9 mouse cellular contexts compared by ENCODE assay signal in genomic region chr9:27154763-27155530, GRCm38 (mm10). TPM values are rescaled to one million over a fixed set of nuclear protein-coding genes. Genes with fewer than 3 reads are reported as not detected.
DNase-seq lines count a peak whose midpoint lies in the region; ATAC-seq and TF ChIP-seq lines count a peak whose summit lies in the region.
"Had no signal": no experiment of that assay in that cellular context is flagged by ENCODE, and none has a peak within 500 bp of the region (broad histone marks: within the 10 kb centered on the region; RNA-seq: fewer than 3 reads in every experiment).

Gene Jam3 (minus strand): TSS chr9:27155421.

- H3K4me3 ChIP-seq in brown adipose tissue, adult 24 weeks (ENCODE audit: insufficient read depth, low read depth, low read length) = peak within 1 kb of the TSS; percentile 73
- H3K4me3 ChIP-seq in forebrain, embryonic 13.5 days = peak within 1 kb of the TSS; percentile 85
- H3K4me3 ChIP-seq in heart, embryonic 16.5 days (ENCODE audit: low read length) = peak within 1 kb of the TSS; percentile 90
- peak within 1 kb of the TSS; percentile 57 for H3K4me3 ChIP-seq in liver, embryonic 13.5 days (replicated peaks)
- peak within 1 kb of the TSS; percentile 88 for H3K4me3 ChIP-seq in neural tube, embryonic 14.5 days (ENCODE audit: low read depth, low read length)
- H3K4me3 ChIP-seq in thymus, adult 2 months (ENCODE audit: control insufficient read depth, insufficient read depth, low read length) = peak within 1 kb of the TSS; percentile 5

- peak; percentile 98 for ATAC-seq in forebrain, embryonic 13.5 days
- ATAC-seq in heart, embryonic 16.5 days (replicated peaks; ENCODE audit: extremely low read depth, insufficient read depth, low FRiP score) = peak; percentile 98
- ATAC-seq in liver, embryonic 13.5 days (ENCODE audit: low read depth) = peak; percentile 62
- ATAC-seq in neural tube, embryonic 14.5 days (ENCODE audit: low read depth) = peak; percentile 99

- no peak for TF ChIP-seq CTCF in thymus, adult 2 months (IDR thresholded peaks at IDR 0.05; ENCODE audit: borderline replicate concordance, control insufficient read depth, extremely low read depth, insufficient read depth, low read length, poor library complexity)

- DNase-seq in 3T3-L1 (ENCODE audit: low read depth, low spot score) = peak; percentile 80
- DNase-seq in kidney, postnatal 25 days = peak; percentile 95 to 96
- peak; percentile 33 for DNase-seq in liver, embryonic 13.5 days
- DNase-seq in thymus, adult 2 months = peak; percentile 24

- H3K36me3 ChIP-seq in forebrain, embryonic 13.5 days (ENCODE audit: poor library complexity, severe bottlenecking) = 0 out of 2 replicates have a peak, but pooled peaks cover 3% of the 10 kb centered on the region
- H3K36me3 ChIP-seq in heart, embryonic 16.5 days (ENCODE audit: control insufficient read depth, insufficient read depth) = no peaks in the 10 kb centered on the region
- no peaks in the 10 kb centered on the region for H3K36me3 ChIP-seq in liver, embryonic 13.5 days
- H3K36me3 ChIP-seq in neural tube, embryonic 14.5 days (ENCODE audit: control insufficient read depth, insufficient read depth, low read length) = no peaks in the 10 kb centered on the region
- no peaks in the 10 kb centered on the region for H3K36me3 ChIP-seq in thymus, adult 2 months (ENCODE audit: control insufficient read depth, insufficient read depth, low read length)
- H3K36me3 ChIP-seq: G1E had no signal

- WGBS in forebrain, embryonic 13.5 days = under 1% methylated on average over 58 of the region's 58 CpGs
- WGBS in heart, embryonic 16.5 days = under 1% methylated on average over 58 of the region's 58 CpGs
- WGBS in liver, embryonic 13.5 days (ENCODE audit: insufficient replicate concordance) = under 1% methylated on average over 53 of the region's 58 CpGs
- WGBS in neural tube, embryonic 14.5 days = under 1% methylated on average over 58 of the region's 58 CpGs
- 6% methylated on average over 58 of the region's 58 CpGs for WGBS in thymus, adult 2 months

- TF ChIP-seq POLR2A in thymus, adult 2 months (IDR thresholded peaks at IDR 0.05; ENCODE audit: control insufficient read depth, extremely low read depth, insufficient read depth, low read length, poor library complexity) = no peak

- peak within 1 kb of the TSS; percentile 56 for H3K27ac ChIP-seq in brown adipose tissue, adult 24 weeks (replicated peaks; ENCODE audit: low read depth, low read length)
- peak within 1 kb of the TSS; percentile 96 for H3K27ac ChIP-seq in forebrain, embryonic 13.5 days
- H3K27ac ChIP-seq in heart, embryonic 16.5 days (ENCODE audit: low read length) = peak within 1 kb of the TSS; percentile 84
- H3K27ac ChIP-seq in liver, embryonic 13.5 days = no peak within 1 kb of the TSS
- H3K27ac ChIP-seq in neural tube, embryonic 14.5 days (ENCODE audit: low read depth, low read length) = peak within 1 kb of the TSS; percentile 88
- no peak within 1 kb of the TSS for H3K27ac ChIP-seq in thymus, adult 2 months (ENCODE audit: control insufficient read depth, insufficient read depth, low read length)

- H3K9me3 ChIP-seq in forebrain, embryonic 13.5 days (replicated peaks) = no peaks in the 10 kb centered on the region
- 0 out of 2 replicates have a peak, but pooled peaks cover 2% of the 10 kb centered on the region for H3K9me3 ChIP-seq in heart, embryonic 16.5 days (replicated peaks; ENCODE audit: control insufficient read depth, low read length)
- no peaks in the 10 kb centered on the region for H3K9me3 ChIP-seq in liver, embryonic 13.5 days (replicated peaks)
- no peaks in the 10 kb centered on the region for H3K9me3 ChIP-seq in neural tube, embryonic 14.5 days (ENCODE audit: control insufficient read depth, low read length)

- peak within 1 kb of the TSS; percentile 92 for H3K9ac ChIP-seq in forebrain, embryonic 13.5 days
- H3K9ac ChIP-seq in heart, embryonic 16.5 days (ENCODE audit: low read length) = peak within 1 kb of the TSS; percentile 88
- peak within 1 kb of the TSS; percentile 43 for H3K9ac ChIP-seq in liver, embryonic 13.5 days
- peak within 1 kb of the TSS; percentile 76 for H3K9ac ChIP-seq in neural tube, embryonic 14.5 days (replicated peaks; ENCODE audit: low read depth, low read length)

- peaks cover 1% of the 10 kb centered on the region for H3K4me1 ChIP-seq in brown adipose tissue, adult 24 weeks (ENCODE audit: control insufficient read depth, insufficient read depth, insufficient read length, low read length)
- H3K4me1 ChIP-seq in forebrain, embryonic 13.5 days = peaks cover 55% of the 10 kb centered on the region
- H3K4me1 ChIP-seq in heart, embryonic 16.5 days (ENCODE audit: control insufficient read depth, insufficient read depth, low read length) = peaks cover 11% of the 10 kb centered on the region
- H3K4me1 ChIP-seq in liver, embryonic 13.5 days (replicated peaks) = peaks cover 4% of the 10 kb centered on the region; the same call in 1 of the 2 replicates
- peaks cover 15% of the 10 kb centered on the region for H3K4me1 ChIP-seq in neural tube, embryonic 14.5 days (ENCODE audit: control insufficient read depth, insufficient read depth, low read length)
- peaks cover 8% of the 10 kb centered on the region; the same call in 1 of the 2 replicates for H3K4me1 ChIP-seq in thymus, adult 2 months (replicated peaks; ENCODE audit: control insufficient read depth, insufficient read depth, low read length)

- peak within 1 kb of the TSS; percentile 80 for H3K4me2 ChIP-seq in forebrain, embryonic 13.5 days
- H3K4me2 ChIP-seq in heart, embryonic 16.5 days (ENCODE audit: low read depth, low read length) = peak within 1 kb of the TSS; percentile 82
- peak within 1 kb of the TSS; percentile 70 for H3K4me2 ChIP-seq in liver, embryonic 13.5 days
- peak within 1 kb of the TSS; percentile 69 for H3K4me2 ChIP-seq in neural tube, embryonic 14.5 days (ENCODE audit: low read depth, low read length)

- no peaks in the 10 kb centered on the region for H3K27me3 ChIP-seq in forebrain, embryonic 13.5 days
- H3K27me3 ChIP-seq in heart, embryonic 16.5 days (ENCODE audit: control insufficient read depth, insufficient read depth, low read length) = no peaks in the 10 kb centered on the region
- H3K27me3 ChIP-seq in liver, embryonic 13.5 days = peaks cover 35% of the 10 kb centered on the region
- H3K27me3 ChIP-seq in neural tube, embryonic 14.5 days (ENCODE audit: control insufficient read depth, insufficient read depth, low read length) = no peaks in the 10 kb centered on the region
- H3K27me3 ChIP-seq in thymus, adult 2 months (ENCODE audit: control insufficient read depth, insufficient read depth, low read length) = peaks cover 8% of the 10 kb centered on the region; the same call in 1 of the 2 replicates

RNA-seq across cellular contexts. Expression of gene Jam3, which starts in this region (rescaled TPM):
- 5.1 and 10.5 TPM in 2 replicates for polyA plus RNA-seq in brown adipose tissue, adult 24 weeks (2012; ENCODE audit: insufficient read depth, insufficient read length, missing spikeins)
- polyA plus RNA-seq in forebrain, embryonic 13.5 days (2015; fragmentation: Nextera tagmentation; extraction: Ambion mirVana) = 113 and 123 TPM in 2 replicates
- 40.0 and 40.7 TPM in 2 replicates for polyA plus RNA-seq in heart, embryonic 16.5 days (2015; fragmentation: Nextera tagmentation; extraction: Ambion mirVana)
- 5.7 and 7.1 TPM in 2 replicates for polyA plus RNA-seq in liver, embryonic 13.5 days (2015; fragmentation: Nextera tagmentation; extraction: Ambion mirVana)
- polyA plus RNA-seq in neural tube, embryonic 14.5 days (2014; fragmentation: Nextera tagmentation; extraction: Ambion mirVana) = 36.1 and 49.7 TPM in 2 replicates
- polyA plus RNA-seq in thymus, adult 2 months (2012; rRNA removed) = 2.0 and 2.5 TPM in 2 replicates
- polyA plus RNA-seq: G1E had no signal

Comparison
In these comparisons a context has a peak if more than half of its experiments do, and no peak if none do; other contexts are left out.
1. DNase-seq: peak in every context shown above with its lines; median percentile 96 in kidney, postnatal 25 days; 80 in 3T3-L1; 33 in liver, embryonic 13.5 days; 24 in thymus, adult 2 months.
2. H3K27ac ChIP-seq: peak in brown adipose tissue, adult 24 weeks (single experiment), forebrain, embryonic 13.5 days (single experiment), heart, embryonic 16.5 days (single experiment) and neural tube, embryonic 14.5 days (single experiment); none in liver, embryonic 13.5 days (single experiment) and thymus, adult 2 months (single experiment).
3. H3K4me3 ChIP-seq: peak in every context shown above with its lines; median percentile 90 in heart, embryonic 16.5 days; 88 in neural tube, embryonic 14.5 days; 85 in forebrain, embryonic 13.5 days; 73 in brown adipose tissue, adult 24 weeks; 57 in liver, embryonic 13.5 days; 5 in thymus, adult 2 months.
4. Peak in every context shown above with its lines, with median percentiles within 50 percentile points of each other: ATAC-seq, H3K4me2 ChIP-seq and H3K9ac ChIP-seq.